Mouse (Mus musculus) heart, embryonic 14.5 days (tissue): ENCODE data around the gene Cntn4. TPM values are rescaled to one million over a fixed set of nuclear protein-coding genes. Genes with fewer than 3 reads are reported as not detected.

Experiments used
- ATAC-seq: fragments of 200-750 bp; cut with Nextera tagmentation; 2 replicates; pipeline ENCODE4 v1.8.0; 2017; ENCODE audit warnings: low read depth, moderate TSS enrichment; ENCODE audit not compliant: insufficient number of reproducible peaks, insufficient read depth, low FRiP score
- H3K27ac ChIP-seq, 2 experiments: fragments of 200-500 bp in 1 of 2; fragments of 300-500 bp in 1 of 2; sonication (generic) in 1 of 2; replicated peaks in 1 of 2; 2 replicates each; pipeline ENCODE4 v1.5.1; 2012 to 2014; ENCODE audit warnings: low read depth in 2 of 2, low read length in 2 of 2, control low read depth in 1 of 2, mild to moderate bottlenecking in 1 of 2, mixed read lengths in 1 of 2; ENCODE audit not compliant: control insufficient read depth in 1 of 2, insufficient read depth in 1 of 2
- H3K27me3 ChIP-seq: fragments of 300-500 bp; sonication (generic); 2 replicates; pipeline ENCODE4 v1.6.1; 2014; ENCODE audit warnings: mild to moderate bottlenecking, low read length, control low read depth; ENCODE audit not compliant: control insufficient read depth, insufficient read depth
- H3K36me3 ChIP-seq: fragments of 300-500 bp; sonication (generic); 2 replicates; pipeline ENCODE4 v1.6.1; 2014; ENCODE audit warnings: mild to moderate bottlenecking, control low read depth, low read length, mixed read lengths; ENCODE audit not compliant: control insufficient read depth, insufficient read depth
- H3K4me1 ChIP-seq, 2 experiments: fragments of 200-500 bp in 1 of 2; fragments of 300-500 bp in 1 of 2; sonication (generic) in 1 of 2; 2 replicates each; pipeline ENCODE4 v1.6.1; 2012 to 2014; ENCODE audit warnings: low read length in 2 of 2, control low read depth in 1 of 2, mixed read lengths in 1 of 2; ENCODE audit not compliant: control insufficient read depth in 2 of 2, insufficient read depth in 2 of 2
- H3K4me2 ChIP-seq: fragments of 300-500 bp; sonication (generic); 2 replicates; pipeline ENCODE4 v1.6.1; 2014; ENCODE audit warnings: mild to moderate bottlenecking, low read length
- H3K4me3 ChIP-seq, 2 experiments: fragments of 200-500 bp in 1 of 2; fragments of 300-500 bp in 1 of 2; sonication (generic) in 1 of 2; 2 replicates each; pipeline ENCODE4 v1.5.1; 2012 to 2014; ENCODE audit warnings: low read length in 2 of 2, mild to moderate bottlenecking in 2 of 2, control low read depth in 1 of 2, low read depth in 1 of 2, moderate library complexity in 1 of 2; ENCODE audit not compliant: control insufficient read depth in 1 of 2, insufficient read depth in 1 of 2
- H3K9ac ChIP-seq: fragments of 300-500 bp; sonication (generic); 2 replicates; pipeline ENCODE4 v1.6.1; 2014; ENCODE audit warnings: mild to moderate bottlenecking, low read length
- H3K9me3 ChIP-seq: fragments of 300-500 bp; sonication (generic); 2 replicates; pipeline ENCODE4 v1.6.1; 2016; ENCODE audit warnings: low read length, control low read depth; ENCODE audit not compliant: control insufficient read depth
- WGBS: fragments of 180-500 bp; shearing (Covaris S2); extraction: QIAGEN DNeasy Blood & Tissue Kit; methylation state at CpG from one replicate; pipeline ENCODE4 v1.1.7; 2014; 5-methylcytosine and 5-hydroxymethylcytosine counted together
- polyA plus RNA-seq: library from polyadenylated mRNA; unstranded; fragments of >200 nt; fragmentation: Nextera tagmentation; extraction: Ambion mirVana; gene quantifications from 2 replicates; pipeline ENCODE4 v1.2.1, GENCODE M21; 2014

Gene Cntn4
- polyA plus RNA-seq, 1 experiment from 2014 or later, result 1.5 TPM

DNA sequence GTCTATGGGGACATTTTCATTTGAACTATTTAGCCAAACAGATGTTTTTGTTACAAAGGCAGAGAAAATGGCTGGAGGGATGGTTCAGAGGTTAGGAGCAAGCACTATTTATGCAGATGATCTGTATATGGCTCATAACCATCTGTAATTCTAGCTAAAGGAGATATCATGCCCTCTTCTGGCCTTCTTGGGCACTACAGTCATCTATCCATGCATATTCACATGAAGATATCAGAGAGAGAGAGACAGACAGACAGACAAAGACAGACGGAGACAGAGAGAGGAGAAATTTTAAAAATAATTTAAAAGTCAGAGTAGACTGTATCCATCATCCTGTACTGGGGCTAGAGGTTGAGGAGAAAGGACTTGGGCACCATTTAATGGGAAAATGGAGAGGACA is 652.2 kb downstream of the Cntn4 start:
- WGBS, result 62% methylated on average over 1 of the region's 1 CpGs
- no peaks in the 10 kb centered on the region for H3K36me3 ChIP-seq
- H3K4me2 ChIP-seq, result no peak overlapping the region
- H3K4me3 ChIP-seq, result no peak overlapping the region
- no peak overlapping the region for H3K9ac ChIP-seq
- H3K27me3 ChIP-seq, result no peaks in the 10 kb centered on the region
- no peaks in the 10 kb centered on the region for H3K4me1 ChIP-seq
- ATAC-seq, result no peak
- H3K9me3 ChIP-seq, result no peaks in the 10 kb centered on the region
- H3K27ac ChIP-seq, result no peak overlapping the region

DNA sequence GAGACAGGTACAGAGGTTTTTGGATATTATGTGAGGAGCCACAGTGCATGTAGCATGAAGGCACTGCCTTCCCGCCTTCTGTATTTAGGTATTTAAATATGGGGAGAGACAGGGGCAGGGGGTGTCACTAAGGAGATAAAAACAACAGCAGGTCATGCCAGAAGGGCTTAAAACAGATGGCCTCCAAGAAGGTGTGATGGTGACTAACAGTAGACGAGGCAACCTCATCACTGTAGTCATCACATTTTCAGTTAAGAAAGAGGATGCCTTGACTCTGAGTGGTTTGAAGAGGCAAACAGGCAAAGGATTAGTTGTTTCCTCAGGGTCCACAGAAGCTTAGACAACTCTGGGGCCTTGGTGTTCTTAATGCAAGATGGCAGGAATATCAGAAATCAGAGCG is 655.0 kb downstream of the Cntn4 start:
- H3K27ac ChIP-seq, result no peak overlapping the region
- 70% methylated on average over 3 of the region's 3 CpGs for WGBS
- no peak overlapping the region for H3K4me3 ChIP-seq
- ATAC-seq, result no peak
- no peaks in the 10 kb centered on the region for H3K36me3 ChIP-seq
- no peaks in the 10 kb centered on the region for H3K27me3 ChIP-seq
- H3K4me1 ChIP-seq, result no peaks in the 10 kb centered on the region
- H3K4me2 ChIP-seq, result no peak overlapping the region
- H3K9me3 ChIP-seq, result no peaks in the 10 kb centered on the region
- no peak overlapping the region for H3K9ac ChIP-seq

DNA sequence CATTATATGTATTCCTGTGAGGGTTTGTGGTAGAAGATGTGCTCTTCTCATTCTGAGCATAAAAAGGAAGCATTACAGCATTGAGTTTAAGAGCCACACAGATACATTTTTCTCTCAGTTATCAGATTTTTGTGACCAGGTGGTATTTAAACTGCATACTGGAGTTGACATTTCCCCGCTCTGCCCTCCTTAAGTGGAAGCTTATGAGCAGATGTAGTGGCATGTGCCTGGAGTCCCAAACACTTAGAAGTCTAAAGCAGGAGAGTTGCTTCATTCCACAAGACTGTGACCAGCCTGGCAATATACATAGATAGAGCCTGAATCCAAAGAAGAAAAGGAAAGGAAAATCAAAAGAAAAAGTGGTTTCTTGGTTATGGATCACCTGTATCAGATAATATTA is 655.5 kb downstream of the Cntn4 start:
- H3K9ac ChIP-seq, result no peak overlapping the region
- 72% methylated on average over 1 of the region's 1 CpGs for WGBS
- H3K27ac ChIP-seq, result no peak overlapping the region
- no peak overlapping the region for H3K4me2 ChIP-seq
- no peaks in the 10 kb centered on the region for H3K36me3 ChIP-seq
- no peaks in the 10 kb centered on the region for H3K4me1 ChIP-seq
- no peaks in the 10 kb centered on the region for H3K9me3 ChIP-seq
- H3K27me3 ChIP-seq, result no peaks in the 10 kb centered on the region
- no peak overlapping the region for H3K4me3 ChIP-seq
- ATAC-seq, result no peak

DNA sequence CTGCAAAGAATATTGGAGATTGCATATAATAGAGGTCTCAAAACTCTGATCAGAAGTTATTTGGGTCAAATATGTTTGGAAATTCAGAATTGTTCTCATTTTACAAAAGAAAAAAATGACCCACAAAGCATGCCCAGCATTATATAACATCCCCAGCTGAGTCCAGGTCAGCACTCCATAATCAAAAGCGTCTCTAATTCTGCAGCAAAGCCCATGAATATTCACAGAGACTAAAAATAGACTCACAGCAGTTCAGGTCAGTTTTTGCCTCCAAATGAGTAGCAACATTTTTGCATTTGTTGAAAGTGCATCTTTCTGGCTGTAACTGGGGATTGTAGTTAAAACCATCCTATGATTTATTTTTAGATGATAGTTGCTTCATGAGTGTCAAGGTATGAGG is 657.6 kb downstream of the Cntn4 start:
- Histone ChIP-seq H3K4me2 (no peak overlapping the region), H3K27me3 (no peaks in the 10 kb centered on the region), H3K4me3 (no peak overlapping the region), H3K27ac (no peak overlapping the region), H3K9me3 (no peaks in the 10 kb centered on the region), H3K4me1 (no peaks in the 10 kb centered on the region), H3K36me3 (no peaks in the 10 kb centered on the region), H3K9ac (no peak overlapping the region)
- WGBS, result 50% methylated on average over 1 of the region's 1 CpGs
- no peak for ATAC-seq

GRCm38 (mm10) chr6:106336805-106337204 is 659.3 kb downstream of the Cntn4 start:
- H3K36me3 ChIP-seq, result no peaks in the 10 kb centered on the region
- no peaks in the 10 kb centered on the region for H3K4me1 ChIP-seq
- no peak for ATAC-seq
- no peaks in the 10 kb centered on the region for H3K9me3 ChIP-seq
- no peak overlapping the region for H3K9ac ChIP-seq
- H3K27me3 ChIP-seq, result no peaks in the 10 kb centered on the region
- 76% methylated on average over 3 of the region's 3 CpGs for WGBS
- H3K4me2 ChIP-seq, result no peak overlapping the region
- no peak overlapping the region for H3K27ac ChIP-seq
- H3K4me3 ChIP-seq, result no peak overlapping the region

DNA sequence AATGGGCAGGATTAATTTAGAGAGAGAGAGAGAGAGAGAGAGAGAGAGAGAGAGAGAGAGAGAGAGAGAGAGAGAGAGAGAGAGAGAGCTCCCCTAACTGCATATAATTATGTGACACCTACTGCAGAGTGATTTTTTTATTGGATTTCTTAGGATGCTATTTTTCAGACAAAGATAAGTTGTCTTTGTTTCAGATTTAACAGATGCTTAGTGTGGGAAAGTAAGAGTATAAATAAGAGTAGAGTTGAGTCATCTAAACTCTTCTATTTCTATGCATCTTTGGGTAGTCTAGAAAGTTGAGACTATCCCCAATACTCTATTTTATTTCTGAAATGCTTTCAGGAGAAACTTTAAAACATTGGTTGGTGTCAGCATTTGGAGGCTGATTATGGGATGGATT is 660.4 kb downstream of the Cntn4 start:
- Histone ChIP-seq H3K4me2 (no peak overlapping the region), H3K9me3 (no peaks in the 10 kb centered on the region), H3K4me1 (no peaks in the 10 kb centered on the region), H3K4me3 (no peak overlapping the region), H3K36me3 (no peaks in the 10 kb centered on the region), H3K27me3 (no peaks in the 10 kb centered on the region), H3K9ac (no peak overlapping the region), H3K27ac (no peak overlapping the region)
- ATAC-seq, result no peak

DNA sequence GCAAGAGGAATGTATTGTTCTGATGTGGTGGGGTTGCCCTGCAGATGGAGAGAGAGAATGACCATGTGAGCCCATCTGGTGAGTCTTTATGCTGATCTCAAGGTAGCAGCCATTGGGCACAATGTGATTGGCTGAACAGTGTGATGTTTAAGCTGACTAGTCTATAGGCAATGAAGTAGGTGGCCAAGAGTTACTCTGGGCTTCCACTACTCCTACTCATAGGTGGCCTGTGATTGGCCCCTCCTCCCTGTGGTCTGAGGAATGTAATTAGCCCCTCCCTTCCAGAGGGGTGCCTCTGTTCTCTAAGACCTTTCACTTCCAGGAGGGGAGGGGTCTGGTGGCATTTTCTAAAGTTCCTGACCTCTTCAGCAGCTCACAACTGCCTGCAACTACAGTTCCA is 663.7 kb downstream of the Cntn4 start:
- Histone ChIP-seq H3K4me3 (no peak overlapping the region), H3K27ac (no peak overlapping the region), H3K9me3 (no peaks in the 10 kb centered on the region), H3K4me2 (no peak overlapping the region), H3K36me3 (no peaks in the 10 kb centered on the region), H3K4me1 (no peaks in the 10 kb centered on the region), H3K9ac (no peak overlapping the region), H3K27me3 (no peaks in the 10 kb centered on the region)
- ATAC-seq, result no peak

DNA sequence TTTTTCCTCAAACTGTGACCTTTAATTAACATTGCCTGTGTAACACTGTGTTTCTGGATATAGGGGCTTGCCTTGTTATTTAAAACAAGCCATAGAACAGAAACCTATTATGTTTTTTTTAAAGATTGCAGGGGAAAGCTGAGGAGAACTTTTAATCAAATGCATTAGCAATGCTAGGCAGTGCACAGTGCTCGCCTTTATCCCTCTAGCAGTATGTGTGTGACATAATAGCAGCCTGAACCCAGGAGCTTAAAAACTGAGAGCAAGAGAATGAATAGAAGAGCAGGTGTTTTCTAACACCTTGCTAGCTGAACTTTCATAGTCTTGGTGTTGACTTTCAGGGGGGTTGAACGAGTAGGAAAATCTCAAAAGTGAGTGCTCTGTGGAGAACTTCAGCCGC is 672.6 kb downstream of the Cntn4 start:
- WGBS, result 57% methylated on average over 3 of the region's 3 CpGs
- no peaks in the 10 kb centered on the region for H3K4me1 ChIP-seq
- no peak for ATAC-seq
- H3K36me3 ChIP-seq, result no peaks in the 10 kb centered on the region
- H3K27ac ChIP-seq, result no peak overlapping the region
- no peaks in the 10 kb centered on the region for H3K9me3 ChIP-seq
- no peak overlapping the region for H3K4me2 ChIP-seq
- no peak overlapping the region for H3K4me3 ChIP-seq
- no peak overlapping the region for H3K9ac ChIP-seq
- no peaks in the 10 kb centered on the region for H3K27me3 ChIP-seq
